Mouse (Mus musculus) liver, embryonic 11.5 days (tissue): ENCODE measurements around the gene Pprc1. TPM values are rescaled to one million over a fixed set of nuclear protein-coding genes. Genes with fewer than 3 reads are reported as not detected.

Source experiments
- ATAC-seq: fragments of 200-750 bp; cut with Nextera tagmentation; replicated peaks from 2 replicates; pipeline ENCODE4 v1.8.0; 2017; ENCODE audit warnings: moderate number of reproducible peaks, mild to moderate bottlenecking, moderate TSS enrichment, moderate library complexity; ENCODE audit not compliant: low FRiP score
- DNase-seq: peaks from one replicate; pipeline ENCODE4 v3.0.0-alpha.2; 2017; ENCODE audit warnings: low spot score
- H3K27ac ChIP-seq: fragments of 300-500 bp; sonication (generic); 2 replicates; pipeline ENCODE4 v1.5.1; 2014; ENCODE audit warnings: mild to moderate bottlenecking, low read depth, low read length, control low read depth
- H3K27me3 ChIP-seq: fragments of 300-500 bp; sonication (generic); replicated peaks from 2 replicates; pipeline ENCODE4 v1.6.1; 2014; ENCODE audit warnings: low read length, mixed read lengths; ENCODE audit not compliant: control insufficient read depth, insufficient read depth
- H3K36me3 ChIP-seq: fragments of 300-500 bp; sonication (generic); 2 replicates; pipeline ENCODE4 v1.6.1; 2014; ENCODE audit warnings: mild to moderate bottlenecking, low read length, moderate library complexity, mixed read lengths; ENCODE audit not compliant: control insufficient read depth, insufficient read depth
- H3K4me1 ChIP-seq: fragments of 300-500 bp; sonication (generic); replicated peaks from 2 replicates; pipeline ENCODE4 v1.6.1; 2014; ENCODE audit warnings: low read length, mixed read lengths; ENCODE audit not compliant: control insufficient read depth, insufficient read depth
- H3K4me2 ChIP-seq: fragments of 300-500 bp; sonication (generic); 2 replicates; pipeline ENCODE4 v1.6.1; 2014; ENCODE audit warnings: mild to moderate bottlenecking, control low read depth, moderate library complexity
- H3K4me3 ChIP-seq: fragments of 300-500 bp; sonication (generic); 2 replicates; pipeline ENCODE4 v1.5.1; 2014; ENCODE audit warnings: low read depth, low read length, control low read depth
- H3K9ac ChIP-seq: fragments of 300-500 bp; sonication (generic); 2 replicates; pipeline ENCODE4 v1.6.1; 2014; ENCODE audit warnings: low read depth, low read length, control low read depth
- H3K9me3 ChIP-seq: fragments of 300-500 bp; sonication (generic); 2 replicates; pipeline ENCODE4 v1.6.1; 2016; ENCODE audit warnings: low read length, inconsistent platforms, mixed read lengths; ENCODE audit not compliant: control insufficient read depth
- WGBS: fragments of 180-500 bp; shearing (Covaris S2); extraction: QIAGEN DNeasy Blood & Tissue Kit; methylation state at CpG from one replicate; pipeline ENCODE4 v1.1.7; 2014; 5-methylcytosine and 5-hydroxymethylcytosine counted together
- polyA plus RNA-seq: library from polyadenylated mRNA; unstranded; fragments of >200 nt; fragmentation: Nextera tagmentation; extraction: Ambion mirVana; gene quantifications from 2 replicates; pipeline ENCODE4 v1.2.1, GENCODE M21; 2014

The Pprc1 gene
- polyA plus RNA-seq, 1 experiment from 2014 or later, result 73.2 TPM

GRCm38 (mm10) chr19:46104187-46104557, 59.5 kb downstream of the Pprc1 start:
- H3K27me3 ChIP-seq, result no peaks in the 10 kb centered on the region
- no peak overlapping the region for H3K4me3 ChIP-seq
- ATAC-seq (no peak), DNase-seq (no peak)
- no peak overlapping the region for H3K9ac ChIP-seq
- no peaks in the 10 kb centered on the region for H3K36me3 ChIP-seq
- H3K4me1 ChIP-seq, result no peaks in the 10 kb centered on the region
- 75% methylated on average over 2 of the region's 2 CpGs for WGBS
- no peaks in the 10 kb centered on the region for H3K9me3 ChIP-seq
- no peak overlapping the region for H3K4me2 ChIP-seq
- no peak overlapping the region for H3K27ac ChIP-seq

GRCm38 (mm10) chr19:46110214-46110613, 65.5 kb downstream of the Pprc1 start:
- Histone ChIP-seq H3K4me2 (no peak overlapping the region), H3K9ac (no peak overlapping the region), H3K9me3 (no peaks in the 10 kb centered on the region), H3K4me3 (no peak overlapping the region), H3K27me3 (no peaks in the 10 kb centered on the region), H3K36me3 (no peaks in the 10 kb centered on the region), H3K4me1 (no peaks in the 10 kb centered on the region), H3K27ac (no peak overlapping the region)
- DNase-seq (no peak), ATAC-seq (no peak)
- 76% methylated on average over 2 of the region's 2 CpGs for WGBS

GRCm38 (mm10) chr19:46110781-46111180, 66.1 kb downstream of the Pprc1 start:
- Histone ChIP-seq H3K4me1 (no peaks in the 10 kb centered on the region), H3K36me3 (no peaks in the 10 kb centered on the region), H3K27me3 (no peaks in the 10 kb centered on the region), H3K9me3 (no peaks in the 10 kb centered on the region), H3K4me3 (no peak overlapping the region), H3K27ac (no peak overlapping the region), H3K4me2 (no peak overlapping the region), H3K9ac (no peak overlapping the region)
- 82% methylated on average over 5 of the region's 5 CpGs for WGBS
- no peak for ATAC-seq
- no peak for DNase-seq

DNA sequence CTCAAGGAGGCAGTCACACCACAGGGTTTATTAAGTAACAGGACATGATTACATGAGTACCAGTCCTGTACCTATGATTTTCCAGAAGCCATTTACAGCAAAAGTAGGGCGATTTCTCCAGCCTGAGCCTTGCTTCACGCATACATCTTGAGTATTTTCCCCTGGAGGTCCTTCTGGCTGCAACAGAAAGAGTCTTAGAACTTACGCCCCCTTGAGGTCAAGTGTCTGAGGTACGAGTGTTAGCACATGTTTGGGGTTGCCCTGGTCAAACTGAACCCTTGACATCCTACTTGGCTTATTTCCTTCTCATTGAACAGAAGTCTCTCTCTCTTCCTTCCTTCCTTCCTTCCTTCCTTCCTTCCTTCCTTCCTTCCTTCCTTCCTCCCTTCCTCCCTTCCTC, 69.9 kb downstream of the Pprc1 start:
- ATAC-seq, result no peak
- H3K4me3 ChIP-seq, result no peak overlapping the region
- H3K27me3 ChIP-seq, result no peaks in the 10 kb centered on the region

GRCm38 (mm10) chr19:46119458-46119857, 74.8 kb downstream of the Pprc1 start:
- Histone ChIP-seq H3K4me1 (0 out of 2 replicates have a peak, but pooled peaks cover 3% of the 10 kb centered on the region), H3K36me3 (no peaks in the 10 kb centered on the region), H3K27me3 (no peaks in the 10 kb centered on the region; the same call in 1 of the 2 replicates), H3K4me2 (no peak overlapping the region), H3K27ac (no peak overlapping the region; the same call in 1 of the 2 replicates), H3K9me3 (no peaks in the 10 kb centered on the region), H3K4me3 (no peak overlapping the region), H3K9ac (no peak overlapping the region)
- 52% methylated on average over 3 of the region's 3 CpGs for WGBS
- peak; percentile 28 for DNase-seq
- ATAC-seq, result peak; percentile 76; the same call in 1 of the 2 replicates

More for the DNA sequence above, 69.9 kb downstream of the Pprc1 start:
- no peaks in the 10 kb centered on the region for H3K36me3 ChIP-seq
- no peak overlapping the region for H3K4me2 ChIP-seq
- 59% methylated on average over 4 of the region's 4 CpGs for WGBS
- H3K4me1 ChIP-seq, result 0 out of 2 replicates have a peak, but pooled peaks cover 2% of the 10 kb centered on the region
- DNase-seq, result no peak
- no peaks in the 10 kb centered on the region for H3K9me3 ChIP-seq
- no peak overlapping the region for H3K27ac ChIP-seq
- no peak overlapping the region for H3K9ac ChIP-seq

GRCm38 (mm10) chr19:46120872-46121271, 76.2 kb downstream of the Pprc1 start:
- H3K4me1 ChIP-seq, result 0 out of 2 replicates have a peak, but pooled peaks cover 3% of the 10 kb centered on the region
- no peak overlapping the region for H3K4me2 ChIP-seq
- ATAC-seq (no peak), DNase-seq (peak; percentile 17)
- no peak overlapping the region for H3K27ac ChIP-seq
- no peak overlapping the region for H3K4me3 ChIP-seq
- H3K27me3 ChIP-seq, result no peaks in the 10 kb centered on the region; the same call in 1 of the 2 replicates
- H3K36me3 ChIP-seq, result no peaks in the 10 kb centered on the region
- H3K9me3 ChIP-seq, result no peaks in the 10 kb centered on the region
- WGBS, result 77% methylated on average over 6 of the region's 6 CpGs
- no peak overlapping the region for H3K9ac ChIP-seq

Other genes starting within 250 kb of the Pprc1 start
- 1.2 and 1.8 TPM in 2 replicates for gene Kcnip2, start 228.8 kb upstream of the Pprc1 start, polyA plus RNA-seq
- gene Armh3, start 46.4 kb upstream of the Pprc1 start, polyA plus RNA-seq, result 9.2 and 12.2 TPM in 2 replicates
- gene Hps6, start 41.4 kb upstream of the Pprc1 start, polyA plus RNA-seq, result 4.9 and 5.4 TPM in 2 replicates
- 67.5 and 78.9 TPM in 2 replicates for gene Ldb1, start 328 bp downstream of the Pprc1 start, polyA plus RNA-seq
- 211 TPM in 2 replicates for gene Nolc1, start 31.0 kb downstream of the Pprc1 start, polyA plus RNA-seq
- gene Elovl3, start 87.0 kb downstream of the Pprc1 start, polyA plus RNA-seq, result not detected in 2 replicates
- gene Pitx3, start 103.4 kb downstream of the Pprc1 start, polyA plus RNA-seq, result 0.47 and 0.55 TPM in 2 replicates
- gene Gbf1, start 107.6 kb downstream of the Pprc1 start, polyA plus RNA-seq, result 30.8 and 31.1 TPM in 2 replicates